Mouse (Mus musculus) ES-Bruce4 (cell line): ENCODE measurements around the gene Ddc. TPM values are rescaled to one million over a fixed set of nuclear protein-coding genes. Genes with fewer than 3 reads are reported as not detected.

Source experiments
- H3K27ac ChIP-seq: 2 replicates; pipeline ENCODE4 v1.5.1; 2012; ENCODE audit warnings: low read length, inconsistent platforms; ENCODE audit not compliant: insufficient read depth
- H3K27me3 ChIP-seq: 2 replicates; pipeline ENCODE4 v1.6.1; 2012; ENCODE audit warnings: mild to moderate bottlenecking, low read length, inconsistent platforms; ENCODE audit not compliant: control insufficient read depth, poor library complexity, insufficient read depth, severe bottlenecking
- H3K36me3 ChIP-seq: 2 replicates; pipeline ENCODE4 v1.6.1; 2012; ENCODE audit warnings: inconsistent platforms, mild to moderate bottlenecking, low read length, moderate library complexity; ENCODE audit not compliant: control insufficient read depth, poor library complexity, insufficient read depth, severe bottlenecking
- H3K4me1 ChIP-seq: one replicate; pipeline ENCODE4 v1.8.1; 2011; ENCODE audit warnings: low read length; ENCODE audit not compliant: control insufficient read depth, insufficient read depth
- H3K4me3 ChIP-seq: 2 replicates; pipeline ENCODE4 v1.5.1; 2011; ENCODE audit warnings: low read depth, mild to moderate bottlenecking, low read length
- H3K9ac ChIP-seq: 2 replicates; pipeline ENCODE4 v1.6.1; 2012; ENCODE audit warnings: low read depth, mild to moderate bottlenecking, inconsistent platforms; ENCODE audit not compliant: poor library complexity, severe bottlenecking
- H3K9me3 ChIP-seq: replicated peaks from 2 replicates; pipeline ENCODE4 v1.6.1; 2012; ENCODE audit warnings: mild to moderate bottlenecking, low read length, inconsistent platforms; ENCODE audit not compliant: control insufficient read depth, poor library complexity, insufficient read depth, severe bottlenecking
- CTCF ChIP-seq: IDR thresholded peaks from one replicate; pipeline ENCODE4 v1.8.1; 2011; ENCODE audit warnings: low read depth, low read length
- EP300 ChIP-seq: IDR thresholded peaks from 2 replicates; pipeline ENCODE4 v1.6.1; 2011; ENCODE audit warnings: low read depth, low read length; ENCODE audit not compliant: insufficient read depth
- POLR2A ChIP-seq: IDR thresholded peaks from one replicate; pipeline ENCODE4 v1.8.1; 2011; ENCODE audit warnings: low read length; ENCODE audit not compliant: insufficient read depth
- polyA plus RNA-seq: library from polyadenylated mRNA; stranded (reverse); fragments of >200 nt; gene quantifications from 2 replicates; pipeline ENCODE4 v1.2.4, GENCODE M21; 2011; ENCODE audit warnings: low read depth; ENCODE audit not compliant: missing spikeins, insufficient read depth, insufficient read length

The Ddc gene
- polyA plus RNA-seq, 1 experiment: 7.0 TPM

GRCm38 (mm10) chr11:11824970-11825635, 72.8 kb downstream of the Ddc start:
- TF ChIP-seq POLR2A (no peak), CTCF (no peak), EP300 (no peak)
- Histone ChIP-seq H3K4me1 (peaks cover 6% of the 10 kb centered on the region), H3K9ac (no peak overlapping the region), H3K36me3 (no peaks in the 10 kb centered on the region), H3K27me3 (no peaks in the 10 kb centered on the region), H3K9me3 (peaks cover 28% of the 10 kb centered on the region), H3K27ac (peak overlapping the region; percentile 5), H3K4me3 (no peak overlapping the region)

DNA sequence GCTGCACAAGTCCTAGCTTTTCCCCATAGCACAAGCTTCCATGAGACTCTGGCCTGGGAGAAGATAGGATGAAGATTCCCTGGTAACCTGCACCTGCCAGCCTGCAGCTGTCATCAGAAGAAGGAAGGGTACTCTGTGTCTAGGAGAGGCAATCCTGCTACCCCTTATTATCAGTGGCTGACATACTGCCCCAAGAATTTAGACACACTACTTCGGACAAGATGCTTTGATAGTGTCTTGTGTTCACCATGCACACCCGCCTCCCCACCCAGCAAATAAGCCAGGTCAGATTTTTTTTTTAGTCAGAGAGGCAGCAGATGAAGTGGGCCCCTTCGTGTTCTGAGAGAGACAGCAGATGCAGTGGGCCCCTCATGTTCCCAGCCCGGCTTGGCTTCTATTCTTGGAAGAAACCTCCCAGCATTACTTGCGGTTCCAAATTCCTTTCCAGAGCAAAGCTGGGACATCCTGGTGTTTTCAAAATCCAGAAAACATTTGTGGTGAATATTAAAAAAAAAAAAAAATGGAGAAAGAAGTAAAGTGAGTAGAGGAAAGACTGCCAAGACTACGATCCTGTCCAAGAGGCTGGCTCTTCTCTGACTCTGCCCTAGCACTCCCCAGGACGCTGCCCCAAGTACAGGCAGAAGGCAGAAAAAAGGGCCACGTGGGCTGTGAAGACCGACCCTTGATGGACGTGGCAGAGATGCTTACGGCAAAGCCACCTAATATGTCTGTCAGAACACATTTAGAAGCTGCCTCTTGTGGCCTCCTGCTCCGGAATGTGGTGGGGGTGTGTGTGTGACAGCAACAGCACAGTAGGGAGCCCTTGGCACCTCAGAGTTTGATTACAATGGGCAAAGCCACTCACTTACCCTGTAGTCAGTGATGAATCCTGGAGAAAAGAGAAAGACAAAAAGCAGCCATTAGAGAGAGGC, 73.7 kb downstream of the Ddc start:
- Histone ChIP-seq H3K9ac (peak overlapping the region; percentile 44; the same call in 1 of the 2 replicates), H3K36me3 (no peaks in the 10 kb centered on the region), H3K4me1 (peaks cover 3% of the 10 kb centered on the region), H3K4me3 (no peak overlapping the region), H3K9me3 (peaks cover 28% of the 10 kb centered on the region), H3K27ac (peak overlapping the region; percentile 13), H3K27me3 (no peaks in the 10 kb centered on the region)
- no peak for TF ChIP-seq POLR2A
- no peak for TF ChIP-seq EP300
- no peak for TF ChIP-seq CTCF

DNA sequence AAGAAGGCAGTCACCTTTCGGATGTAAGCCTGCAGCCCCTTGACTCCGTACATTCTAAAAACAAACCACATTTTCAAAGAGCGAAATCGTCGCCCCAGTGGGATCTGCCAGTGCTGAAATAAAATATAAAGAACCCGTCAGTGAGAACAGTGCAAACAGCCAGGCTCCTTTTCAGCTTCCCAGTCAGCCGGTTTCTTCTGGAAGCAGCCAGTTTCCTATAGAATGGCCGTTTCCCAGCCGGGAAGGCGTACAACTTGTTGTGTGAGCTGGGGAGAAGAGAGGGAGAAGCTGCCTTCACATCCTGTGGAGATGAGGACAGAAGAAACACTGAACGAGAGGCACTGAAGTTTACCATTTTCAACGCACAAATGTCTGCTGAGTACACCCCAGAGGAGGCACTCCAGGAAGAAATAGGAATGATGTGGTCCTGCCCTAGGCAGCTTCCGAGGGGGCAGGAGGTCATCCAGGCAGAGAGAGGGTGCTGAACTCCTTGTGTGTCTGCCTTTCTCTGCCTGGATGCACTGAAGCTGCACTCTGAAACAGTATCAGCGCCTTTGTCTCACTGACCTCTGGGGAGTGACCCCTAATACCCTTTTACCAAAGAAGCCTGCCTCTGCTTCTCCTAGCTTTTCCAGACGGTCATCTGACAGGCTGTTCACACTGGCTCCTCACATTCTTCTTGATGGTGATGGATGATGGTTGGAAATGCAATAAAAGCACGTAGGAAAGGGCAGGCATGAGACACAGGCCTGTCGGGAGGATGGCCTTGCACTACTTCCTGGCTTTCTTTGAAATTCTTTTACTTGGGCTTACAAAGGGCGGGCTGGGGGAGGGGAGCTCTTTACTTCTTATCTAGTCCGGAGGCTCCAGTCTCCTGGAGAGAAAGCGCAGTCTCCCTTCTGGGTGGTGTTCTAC, 75.5 kb downstream of the Ddc start:
- Histone ChIP-seq H3K27me3 (no peaks in the 10 kb centered on the region), H3K36me3 (no peaks in the 10 kb centered on the region), H3K4me3 (peak overlapping the region; percentile 60), H3K9me3 (peaks cover 20% of the 10 kb centered on the region), H3K27ac (peak overlapping the region; percentile 99), H3K9ac (peak overlapping the region; percentile 84), H3K4me1 (peaks cover 3% of the 10 kb centered on the region)
- TF ChIP-seq POLR2A (peak; percentile 30), EP300 (peak; percentile 66), CTCF (no peak)

DNA sequence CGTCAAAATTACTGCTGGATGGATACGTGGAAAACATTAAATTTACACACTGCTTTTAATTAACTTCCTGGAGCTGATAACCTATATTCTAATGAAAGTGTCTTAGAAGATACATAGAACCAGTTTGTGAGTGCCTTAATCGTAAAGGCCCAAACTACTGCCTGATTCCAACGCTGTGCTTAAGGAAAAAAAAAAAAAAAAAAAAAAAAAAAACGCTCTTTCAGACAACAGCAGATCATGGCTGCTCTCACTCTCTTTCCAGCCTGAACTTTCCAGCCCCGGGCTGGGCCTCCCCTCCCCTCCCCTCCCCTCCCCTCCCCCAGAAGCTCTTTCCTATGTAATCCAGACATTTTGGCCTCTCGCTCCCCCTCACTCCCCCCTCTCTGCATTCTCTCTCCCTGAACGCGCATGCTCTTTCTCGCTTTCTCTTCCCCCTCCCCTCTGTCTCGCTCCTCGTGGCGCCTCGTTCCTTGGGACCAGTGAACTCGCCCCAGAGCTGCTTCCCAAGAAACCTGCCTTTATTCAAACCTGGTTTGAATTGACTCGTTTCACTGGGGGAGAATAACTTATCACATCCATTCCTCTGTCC, 76.5 kb downstream of the Ddc start:
- Histone ChIP-seq H3K4me1 (peaks cover 3% of the 10 kb centered on the region), H3K27me3 (no peaks in the 10 kb centered on the region), H3K9me3 (peaks cover 11% of the 10 kb centered on the region), H3K36me3 (no peaks in the 10 kb centered on the region), H3K9ac (peak overlapping the region; percentile 84), H3K4me3 (no peak overlapping the region), H3K27ac (peak overlapping the region; percentile 99)
- TF ChIP-seq EP300: peak; percentile 64; the same call in 1 of the 2 replicates
- TF ChIP-seq CTCF: no peak
- TF ChIP-seq POLR2A: no peak

DNA sequence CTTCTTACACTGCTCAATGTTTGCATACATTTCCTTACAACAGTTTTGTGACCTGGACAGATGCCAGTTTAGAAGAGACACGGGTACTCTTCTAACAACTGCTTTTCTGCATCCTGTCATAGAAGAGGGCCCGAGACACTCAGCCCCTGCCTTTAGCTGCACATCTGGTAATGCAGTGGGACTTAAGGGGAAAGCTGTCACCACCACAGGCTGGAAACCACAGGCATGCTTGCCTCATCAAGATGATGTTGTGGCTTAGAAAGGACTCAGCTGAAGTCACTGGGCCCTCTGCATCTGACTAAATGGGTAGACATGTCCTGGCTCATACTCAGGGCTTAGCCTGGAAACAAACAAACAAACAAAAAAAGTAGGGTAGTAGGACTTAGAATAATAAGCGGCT, 77.2 kb downstream of the Ddc start:
- H3K9me3 ChIP-seq: peaks cover 3% of the 10 kb centered on the region; the same call in 1 of the 2 replicates
- H3K4me3 ChIP-seq: no peak overlapping the region
- H3K27ac ChIP-seq: peak overlapping the region; percentile 47
- H3K27me3 ChIP-seq: no peaks in the 10 kb centered on the region
- no peaks in the 10 kb centered on the region for H3K36me3 ChIP-seq
- H3K4me1 ChIP-seq: peaks cover 3% of the 10 kb centered on the region
- peak overlapping the region; percentile 22 for H3K9ac ChIP-seq
- TF ChIP-seq CTCF: no peak
- TF ChIP-seq EP300: no peak
- TF ChIP-seq POLR2A: no peak
